ENCODE assay signal across 7 mouse cellular contexts in genomic region chr13:99238217-99239160, GRCm38 (mm10). TPM values are rescaled to one million over a fixed set of nuclear protein-coding genes. Genes with fewer than 3 reads are reported as not detected.
DNase-seq lines count a peak whose midpoint lies in the region; ATAC-seq lines count a peak whose summit lies in the region.

No protein-coding gene starts in this region.

- 34% methylated on average over 10 of the region's 10 CpGs for WGBS in liver, embryonic 16.5 days (ENCODE audit: insufficient replicate concordance)
- 24% methylated on average over 10 of the region's 10 CpGs for WGBS in stomach, embryonic 16.5 days

- H3K4me2 ChIP-seq in liver, embryonic 16.5 days (ENCODE audit: low read depth, low read length) = no peak overlapping the region
- 0 out of 2 replicates have a peak overlapping the region, but pooled peaks have one; percentile 7 for H3K4me2 ChIP-seq in stomach, embryonic 16.5 days (ENCODE audit: low read depth, low read length)

- no peak overlapping the region for H3K4me3 ChIP-seq in liver, embryonic 16.5 days (ENCODE audit: low read depth, low read length)
- no peak overlapping the region for H3K4me3 ChIP-seq in stomach, embryonic 16.5 days (replicated peaks; ENCODE audit: low read length)

- peak; percentile 45 for ATAC-seq in liver, embryonic 16.5 days (ENCODE audit: low read depth)
- ATAC-seq in stomach, embryonic 16.5 days (ENCODE audit: insufficient read depth, low FRiP score) = peak; percentile 67
- no peak for ATAC-seq in granulocyte monocyte progenitor cell, adult 5-6 weeks (replicated peaks; ENCODE audit: poor library complexity, severe bottlenecking)

- no peaks in the 10 kb centered on the region for H3K9me3 ChIP-seq in liver, embryonic 16.5 days (replicated peaks; ENCODE audit: control insufficient read depth, low read length)
- H3K9me3 ChIP-seq in stomach, embryonic 16.5 days (replicated peaks; ENCODE audit: control insufficient read depth, low read length) = no peaks in the 10 kb centered on the region

- no peak overlapping the region for H3K9ac ChIP-seq in liver, embryonic 16.5 days (ENCODE audit: low read depth, low read length)
- 0 out of 2 replicates have a peak overlapping the region, but pooled peaks have one; percentile 26 for H3K9ac ChIP-seq in stomach, embryonic 16.5 days (ENCODE audit: low read length)

- no peaks in the 10 kb centered on the region for H3K36me3 ChIP-seq in liver, embryonic 16.5 days (ENCODE audit: control insufficient read depth, insufficient read depth)
- no peaks in the 10 kb centered on the region for H3K36me3 ChIP-seq in stomach, embryonic 16.5 days (ENCODE audit: control insufficient read depth, insufficient read depth, low read length)

- no peaks in the 10 kb centered on the region for H3K4me1 ChIP-seq in liver, embryonic 16.5 days (ENCODE audit: control insufficient read depth, low read depth, low read length)
- peaks cover 35% of the 10 kb centered on the region for H3K4me1 ChIP-seq in stomach, embryonic 16.5 days (ENCODE audit: control insufficient read depth, insufficient read depth, low read length)

- peak overlapping the region; percentile 29; the same call in 1 of the 2 replicates for H3K27ac ChIP-seq in liver, embryonic 16.5 days (ENCODE audit: low read length)
- peak overlapping the region; percentile 94 for H3K27ac ChIP-seq in stomach, embryonic 16.5 days (ENCODE audit: low read length)

- peak; percentile 43 for DNase-seq in Muller cell, postnatal 12 days (ENCODE audit: inconsistent ontology term)
- DNase-seq in brain, adult 2 months (ENCODE audit: low read depth, low spot score) = peak; percentile 62
- DNase-seq in heart, adult 9 months (ENCODE audit: low spot score in 2 of 2) = peak; percentile 88 to 92
- peak; percentile 58 to 67 for DNase-seq in kidney, adult 8-10 months

- no peaks in the 10 kb centered on the region for H3K27me3 ChIP-seq in liver, embryonic 16.5 days (ENCODE audit: control insufficient read depth, insufficient read depth, low read depth, low read length)
- no peaks in the 10 kb centered on the region for H3K27me3 ChIP-seq in stomach, embryonic 16.5 days (ENCODE audit: control insufficient read depth, insufficient read depth, low read length)

RNA-seq across cellular contexts. Expression of gene Zfp366, which starts 53.9 kb away (rescaled TPM):
- 0.21 and 0.26 TPM in 2 replicates for polyA plus RNA-seq in liver, embryonic 16.5 days (2015; fragmentation: Nextera tagmentation; extraction: Ambion mirVana)
- 0.62 and 0.65 TPM in 2 replicates for polyA plus RNA-seq in stomach, embryonic 16.5 days (2015; fragmentation: Nextera tagmentation; extraction: Ambion mirVana)
- not detected in 2 replicates for total RNA-seq in granulocyte monocyte progenitor cell, adult 5-6 weeks (2014; fragmentation: Nextera tagmentation)
- total RNA-seq in granulocyte monocyte progenitor cell, adult 5-6 weeks (2017) = under 0.01 TPM in 1 of 2 replicates, not detected in the other
